Mouse (Mus musculus) midbrain, embryonic 14.5 days (tissue): ENCODE data around the gene Slc9a3. TPM values are rescaled to one million over a fixed set of nuclear protein-coding genes. Genes with fewer than 3 reads are reported as not detected.
A peak's percentile ranks its signal among the peaks of the same experiment; 100 is the strongest.

ENCODE experiments used
- ATAC-seq: fragments of 200-750 bp; cut with Nextera tagmentation; 2 replicates; pipeline ENCODE4 v1.8.0; 2017; ENCODE audit warnings: moderate number of reproducible peaks, moderate library complexity; ENCODE audit not compliant: low FRiP score, low TSS enrichment
- DNase-seq: peaks from one replicate; pipeline ENCODE4 v3.0.0-alpha.2; 2015
- H3K27ac ChIP-seq: fragments of 300-500 bp; sonication (generic); replicated peaks from 2 replicates; pipeline ENCODE4 v1.5.1; 2014; ENCODE audit warnings: mild to moderate bottlenecking, low read depth, low read length, moderate library complexity
- H3K27me3 ChIP-seq: fragments of 300-500 bp; sonication (generic); 2 replicates; pipeline ENCODE4 v1.6.1; 2014; ENCODE audit warnings: low read length, control low read depth, mixed read lengths; ENCODE audit not compliant: control insufficient read depth, insufficient read depth
- H3K36me3 ChIP-seq: fragments of 300-500 bp; sonication (generic); 2 replicates; pipeline ENCODE4 v1.6.1; 2014; ENCODE audit warnings: low read length, control low read depth; ENCODE audit not compliant: control insufficient read depth, insufficient read depth
- H3K4me1 ChIP-seq: fragments of 300-500 bp; sonication (generic); 2 replicates; pipeline ENCODE4 v1.6.1; 2014; ENCODE audit warnings: mild to moderate bottlenecking, antibody characterized with exemption, low read length, control low read depth; ENCODE audit not compliant: control insufficient read depth, insufficient read depth
- H3K4me2 ChIP-seq: fragments of 300-500 bp; sonication (generic); 2 replicates; pipeline ENCODE4 v1.6.1; 2014; ENCODE audit warnings: mild to moderate bottlenecking, low read length, moderate library complexity
- H3K4me3 ChIP-seq: fragments of 300-500 bp; sonication (generic); replicated peaks from 2 replicates; pipeline ENCODE4 v1.5.1; 2014; ENCODE audit warnings: low read depth, low read length
- H3K9ac ChIP-seq: fragments of 300-500 bp; sonication (generic); replicated peaks from 2 replicates; pipeline ENCODE4 v1.6.1; 2014; ENCODE audit warnings: mild to moderate bottlenecking, low read length, moderate library complexity
- H3K9me3 ChIP-seq: fragments of 300-500 bp; sonication (generic); 2 replicates; pipeline ENCODE4 v1.6.1; 2016; ENCODE audit warnings: low read length, control low read depth, mixed read lengths; ENCODE audit not compliant: control insufficient read depth
- WGBS: fragments of 180-500 bp; shearing (Covaris S2); extraction: QIAGEN DNeasy Blood & Tissue Kit; methylation state at CpG from one replicate; pipeline ENCODE4 v1.1.7; 2014; 5-methylcytosine and 5-hydroxymethylcytosine counted together
- polyA plus RNA-seq: library from polyadenylated mRNA; unstranded; fragments of >200 nt; fragmentation: Nextera tagmentation; extraction: Ambion mirVana; gene quantifications from 2 replicates; pipeline ENCODE4 v1.2.1, GENCODE M21; 2014

Gene Slc9a3
- polyA plus RNA-seq, 1 experiment from 2014 or later, result 0.17 TPM

GRCm38 (mm10) chr13:74167492-74167891, 46.2 kb downstream of the Slc9a3 start:
- no peak overlapping the region for H3K27ac ChIP-seq
- H3K9me3 ChIP-seq, result no peaks in the 10 kb centered on the region
- no peak for DNase-seq
- no peaks in the 10 kb centered on the region for H3K4me1 ChIP-seq
- H3K27me3 ChIP-seq, result no peaks in the 10 kb centered on the region
- H3K36me3 ChIP-seq, result peaks cover 29% of the 10 kb centered on the region
- no peak overlapping the region for H3K9ac ChIP-seq
- WGBS, result 89% methylated on average over 2 of the region's 2 CpGs
- H3K4me2 ChIP-seq, result no peak overlapping the region
- no peak overlapping the region for H3K4me3 ChIP-seq
- no peak for ATAC-seq

DNA sequence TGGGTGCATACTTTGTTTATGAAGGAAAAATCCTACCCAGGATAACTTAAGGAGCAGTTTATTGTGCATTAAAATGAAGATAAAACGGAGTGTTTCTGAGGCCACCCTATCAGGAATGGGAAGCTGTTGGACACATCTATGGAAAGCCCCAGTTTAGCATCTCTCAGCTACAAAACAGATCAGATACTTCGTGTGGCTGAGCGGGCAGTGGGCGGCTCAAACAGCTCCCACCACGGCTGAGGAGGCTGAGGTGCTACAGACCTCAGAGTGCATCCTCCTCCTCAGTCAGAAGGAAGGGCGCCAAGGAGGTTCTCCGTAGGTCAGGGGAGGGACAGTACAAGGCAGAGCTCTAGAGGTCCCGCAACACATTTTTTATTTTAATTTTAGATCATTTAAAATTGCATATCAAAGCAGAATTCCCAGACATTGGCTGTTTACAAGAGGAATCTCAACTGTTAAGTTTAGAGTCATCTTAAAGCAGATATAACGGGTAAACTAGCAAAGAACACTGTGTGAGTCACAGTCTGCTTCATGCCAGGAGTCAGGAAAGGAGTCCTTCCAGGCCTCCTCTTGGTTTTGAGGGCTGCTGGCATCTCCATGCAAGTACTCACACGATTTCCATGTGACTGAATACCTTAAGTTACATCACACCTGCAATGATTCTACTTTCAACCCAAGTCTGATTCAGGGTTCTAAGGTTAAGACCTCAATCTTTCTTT, 48.3 kb downstream of the Slc9a3 start:
- no peak overlapping the region for H3K9ac ChIP-seq
- peaks cover 47% of the 10 kb centered on the region for H3K36me3 ChIP-seq
- DNase-seq (no peak), ATAC-seq (no peak)
- H3K4me1 ChIP-seq, result no peaks in the 10 kb centered on the region
- no peaks in the 10 kb centered on the region for H3K9me3 ChIP-seq
- H3K27me3 ChIP-seq, result no peaks in the 10 kb centered on the region
- WGBS, result 90% methylated on average over 10 of the region's 10 CpGs
- no peak overlapping the region for H3K27ac ChIP-seq
- no peak overlapping the region for H3K4me2 ChIP-seq
- no peak overlapping the region for H3K4me3 ChIP-seq

- Histone ChIP-seq H3K36me3 (peaks cover 63% of the 10 kb centered on the region), H3K4me1 (no peaks in the 10 kb centered on the region), H3K9me3 (no peaks in the 10 kb centered on the region), H3K27ac (no peak overlapping the region), H3K4me2 (no peak overlapping the region), H3K27me3 (no peaks in the 10 kb centered on the region), H3K9ac (no peak overlapping the region), H3K4me3 (no peak overlapping the region)
- WGBS, result 98% methylated on average over 5 of the region's 5 CpGs
- ATAC-seq, result no peak
- DNase-seq, result no peak
These were observed 50.8 kb downstream of the Slc9a3 start for GRCm38 (mm10) chr13:74172036-74172435.

- Histone ChIP-seq H3K4me1 (no peaks in the 10 kb centered on the region), H3K36me3 (peaks cover 62% of the 10 kb centered on the region), H3K27me3 (no peaks in the 10 kb centered on the region), H3K4me3 (no peak overlapping the region), H3K9me3 (no peaks in the 10 kb centered on the region), H3K9ac (no peak overlapping the region), H3K27ac (no peak overlapping the region), H3K4me2 (no peak overlapping the region)
- ATAC-seq, result no peak
- WGBS, result 90% methylated on average over 5 of the region's 5 CpGs
- no peak for DNase-seq
These were observed 61.9 kb downstream of the Slc9a3 start for GRCm38 (mm10) chr13:74183011-74183695.

DNA sequence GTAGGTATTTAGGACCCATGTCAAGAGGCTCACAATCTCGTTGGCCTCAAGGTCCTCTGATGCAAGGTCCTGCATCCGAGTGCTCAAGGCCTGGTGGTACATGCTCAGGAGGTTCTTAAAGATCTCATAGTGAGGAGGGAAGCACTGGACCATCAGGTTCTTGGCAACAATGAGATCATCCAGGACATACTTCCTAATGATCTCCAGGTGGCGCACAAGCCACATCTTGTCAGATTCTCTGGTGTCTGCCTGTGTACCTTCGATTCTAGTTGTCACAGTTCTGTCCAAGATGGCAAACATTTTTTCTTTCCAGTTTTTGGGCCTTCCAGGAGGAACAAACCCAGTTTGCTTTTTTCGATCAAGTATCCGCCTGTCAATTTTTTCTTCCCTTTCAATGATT, 71.4 kb downstream of the Slc9a3 start:
- H3K9me3 ChIP-seq, result no peaks in the 10 kb centered on the region
- no peak overlapping the region for H3K4me3 ChIP-seq
- WGBS, result 87% methylated on average over 6 of the region's 6 CpGs
- H3K27me3 ChIP-seq, result no peaks in the 10 kb centered on the region
- H3K4me1 ChIP-seq, result no peaks in the 10 kb centered on the region
- H3K9ac ChIP-seq, result no peak overlapping the region
- no peak overlapping the region for H3K27ac ChIP-seq
- peaks cover 79% of the 10 kb centered on the region for H3K36me3 ChIP-seq
- no peak overlapping the region for H3K4me2 ChIP-seq
- DNase-seq (peak; percentile 67), ATAC-seq (no peak)

DNA sequence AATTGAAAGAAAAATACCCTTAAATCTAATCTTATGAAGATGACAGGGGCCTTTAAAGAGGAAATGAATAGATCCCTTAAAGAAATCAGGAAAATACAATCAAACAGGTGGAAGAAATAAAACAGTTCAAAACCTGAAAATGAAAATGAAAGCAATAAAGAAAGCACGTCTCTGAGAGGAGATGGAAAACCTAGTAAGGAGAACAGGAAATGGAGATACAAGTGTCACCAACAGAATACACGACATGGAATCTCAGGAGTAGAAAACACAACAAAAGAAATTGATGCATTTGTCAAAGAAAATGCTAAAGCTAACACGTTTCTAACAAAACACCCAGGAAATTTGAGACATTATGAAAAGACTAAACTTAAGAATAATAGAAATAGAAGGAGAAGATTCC, 75.2 kb downstream of the Slc9a3 start:
- Histone ChIP-seq H3K4me3 (no peak overlapping the region), H3K9ac (no peak overlapping the region), H3K4me2 (no peak overlapping the region), H3K27me3 (no peaks in the 10 kb centered on the region), H3K9me3 (no peaks in the 10 kb centered on the region), H3K27ac (no peak overlapping the region), H3K4me1 (no peaks in the 10 kb centered on the region), H3K36me3 (peaks cover 65% of the 10 kb centered on the region)
- DNase-seq (no peak), ATAC-seq (no peak)
- 85% methylated on average over 3 of the region's 3 CpGs for WGBS

GRCm38 (mm10) chr13:74208317-74208985, 87.2 kb downstream of the Slc9a3 start, which contains the start of gene Exoc3:
Exoc3 (minus strand) TSS chr13:74208732.
- Histone ChIP-seq H3K4me2 (peak within 1 kb of the TSS; percentile 95), H3K27me3 (no peaks in the 10 kb centered on the region), H3K36me3 (peaks cover 24% of the 10 kb centered on the region), H3K27ac (peak within 1 kb of the TSS; percentile 91), H3K9ac (peak within 1 kb of the TSS; percentile 87), H3K9me3 (no peaks in the 10 kb centered on the region), H3K4me3 (peak within 1 kb of the TSS; percentile 77), H3K4me1 (peaks cover 20% of the 10 kb centered on the region)
- DNase-seq, result peak; percentile 95
- peak; percentile 97 for ATAC-seq
- under 1% methylated on average over 39 of the region's 39 CpGs for WGBS

GRCm38 (mm10) chr13:74208986-74209345, 87.7 kb downstream of the Slc9a3 start:
- WGBS, result 14% methylated on average over 12 of the region's 12 CpGs
- no peak for DNase-seq

More at GRCm38 (mm10) chr13:74208986-74209345, 87.7 kb downstream of the Slc9a3 start:
- Histone ChIP-seq H3K36me3 (peaks cover 19% of the 10 kb centered on the region), H3K9me3 (no peaks in the 10 kb centered on the region), H3K9ac (peak overlapping the region; percentile 87), H3K27ac (peak overlapping the region; percentile 91), H3K27me3 (no peaks in the 10 kb centered on the region), H3K4me1 (peaks cover 20% of the 10 kb centered on the region), H3K4me2 (peak overlapping the region; percentile 95), H3K4me3 (peak overlapping the region; percentile 77)
- ATAC-seq, result no peak
